Mouse (Mus musculus) embryonic facial prominence, embryonic 15.5 days (tissue): ENCODE results near the gene Alyref2. TPM values are rescaled to one million over a fixed set of nuclear protein-coding genes. Genes with fewer than 3 reads are reported as not detected.
A peak's percentile ranks its signal among the peaks of the same experiment; 100 is the strongest.

ENCODE experiments used
- ATAC-seq: fragments of 200-750 bp; cut with Nextera tagmentation; 2 replicates; pipeline ENCODE4 v1.8.0; 2017; ENCODE audit warnings: low read depth, moderate TSS enrichment; ENCODE audit not compliant: insufficient number of reproducible peaks, low FRiP score, low TSS enrichment
- H3K27ac ChIP-seq: fragments of 300-500 bp; sonication (generic); replicated peaks from 2 replicates; pipeline ENCODE4 v1.5.1; 2015; ENCODE audit warnings: mild to moderate bottlenecking, inconsistent platforms
- H3K27me3 ChIP-seq: fragments of 300-500 bp; sonication (generic); 2 replicates; pipeline ENCODE4 v1.6.1; 2015; ENCODE audit warnings: inconsistent platforms
- H3K36me3 ChIP-seq: fragments of 300-500 bp; sonication (generic); 2 replicates; pipeline ENCODE4 v1.6.1; 2015; ENCODE audit warnings: mild to moderate bottlenecking, inconsistent platforms
- H3K4me1 ChIP-seq: fragments of 300-500 bp; sonication (generic); 2 replicates; pipeline ENCODE4 v1.6.1; 2015; ENCODE audit warnings: inconsistent platforms
- H3K4me2 ChIP-seq: fragments of 300-500 bp; sonication (generic); replicated peaks from 2 replicates; pipeline ENCODE4 v1.6.1; 2015; ENCODE audit warnings: mild to moderate bottlenecking, inconsistent platforms
- H3K4me3 ChIP-seq: fragments of 300-500 bp; sonication (generic); replicated peaks from 2 replicates; pipeline ENCODE4 v1.5.1; 2015; ENCODE audit warnings: mild to moderate bottlenecking, inconsistent platforms
- H3K9ac ChIP-seq: fragments of 300-500 bp; sonication (generic); 2 replicates; pipeline ENCODE4 v1.6.1; 2015; ENCODE audit warnings: inconsistent platforms
- H3K9me3 ChIP-seq: fragments of 300-500 bp; sonication (generic); replicated peaks from 2 replicates; pipeline ENCODE4 v1.6.1; 2016; ENCODE audit warnings: inconsistent platforms
- WGBS: fragments of 180-500 bp; shearing (Covaris S2); methylation state at CpG from one replicate; pipeline ENCODE4 v1.1.7; 2015; 5-methylcytosine and 5-hydroxymethylcytosine counted together
- polyA plus RNA-seq: library from polyadenylated mRNA; unstranded; fragments of >200 nt; fragmentation: Nextera tagmentation; extraction: Ambion mirVana; gene quantifications from 2 replicates; pipeline ENCODE4 v1.2.1, GENCODE M21; 2015

Alyref2 gene
- polyA plus RNA-seq, 1 experiment from 2014 or later, result 16.8 TPM

GRCm38 (mm10) chr1:171501636-171502080 lies 1.6 kb upstream of the Alyref2 start:
- Histone ChIP-seq H3K9ac (no peak overlapping the region), H3K4me3 (peak overlapping the region; percentile 15; the same call in 1 of the 2 replicates), H3K36me3 (no peaks in the 10 kb centered on the region), H3K4me1 (peaks cover 4% of the 10 kb centered on the region; the same call in 1 of the 2 replicates), H3K4me2 (peak overlapping the region; percentile 42), H3K9me3 (no peaks in the 10 kb centered on the region), H3K27ac (peak overlapping the region; percentile 98), H3K27me3 (no peaks in the 10 kb centered on the region)
- no peak for ATAC-seq
- WGBS, result 5% methylated on average over 5 of the region's 5 CpGs

- H3K27ac ChIP-seq, result peak overlapping the region; percentile 98
- ATAC-seq, result peak; percentile 84
- peak overlapping the region; percentile 70 for H3K4me3 ChIP-seq
- H3K9ac ChIP-seq, result no peak overlapping the region
- no peaks in the 10 kb centered on the region for H3K36me3 ChIP-seq
- WGBS, result under 1% methylated on average over 14 of the region's 14 CpGs
- H3K4me2 ChIP-seq, result peak overlapping the region; percentile 76
- no peaks in the 10 kb centered on the region for H3K9me3 ChIP-seq
- H3K27me3 ChIP-seq, result no peaks in the 10 kb centered on the region
- peaks cover 4% of the 10 kb centered on the region; the same call in 1 of the 2 replicates for H3K4me1 ChIP-seq
These were observed 659 bp upstream of the Alyref2 start for GRCm38 (mm10) chr1:171502388-171503249.

GRCm38 (mm10) chr1:171503592-171504291 lies 464 bp downstream of the Alyref2 start:
- Histone ChIP-seq H3K4me1 (peaks cover 4% of the 10 kb centered on the region; the same call in 1 of the 2 replicates), H3K4me3 (peak overlapping the region; percentile 70), H3K9ac (peak overlapping the region; percentile 74), H3K4me2 (peak overlapping the region; percentile 76), H3K27me3 (no peaks in the 10 kb centered on the region), H3K9me3 (no peaks in the 10 kb centered on the region), H3K27ac (peak overlapping the region; percentile 98), H3K36me3 (no peaks in the 10 kb centered on the region)
- under 1% methylated on average over 53 of the region's 53 CpGs for WGBS
- peak; percentile 44 for ATAC-seq

DNA sequence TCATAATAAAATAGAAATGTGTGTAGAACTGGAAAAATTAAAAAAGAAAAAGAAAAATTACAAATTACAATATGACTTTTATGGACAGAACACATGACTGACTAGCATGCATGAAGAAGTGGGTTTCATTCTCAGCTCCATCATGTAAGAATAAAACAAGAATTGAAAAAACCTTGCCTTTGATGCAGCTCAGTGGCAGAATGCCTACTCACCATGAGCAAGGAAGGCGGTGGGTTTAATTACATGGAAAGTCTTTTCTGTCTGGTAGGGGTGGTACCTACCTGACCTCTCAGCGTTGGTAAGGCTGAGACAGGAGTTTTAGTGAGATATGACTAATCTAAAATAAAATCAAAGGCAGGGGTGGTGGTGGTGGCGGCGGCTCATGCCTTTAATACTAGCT lies 1.3 kb downstream of the Alyref2 start:
- no peaks in the 10 kb centered on the region for H3K9me3 ChIP-seq
- H3K36me3 ChIP-seq, result no peaks in the 10 kb centered on the region
- no peak overlapping the region for H3K9ac ChIP-seq
- no peak overlapping the region for H3K27ac ChIP-seq
- H3K4me2 ChIP-seq, result peak overlapping the region; percentile 27
- H3K4me3 ChIP-seq, result peak overlapping the region; percentile 8
- ATAC-seq, result no peak
- peaks cover 4% of the 10 kb centered on the region; the same call in 1 of the 2 replicates for H3K4me1 ChIP-seq
- H3K27me3 ChIP-seq, result no peaks in the 10 kb centered on the region
- WGBS, result 70% methylated on average over 4 of the region's 4 CpGs

GRCm38 (mm10) chr1:171513234-171513633 lies 10.0 kb downstream of the Alyref2 start:
- ATAC-seq, result no peak
- Histone ChIP-seq H3K27me3 (no peaks in the 10 kb centered on the region), H3K4me3 (no peak overlapping the region), H3K4me2 (no peak overlapping the region), H3K27ac (no peak overlapping the region), H3K9ac (no peak overlapping the region), H3K9me3 (no peaks in the 10 kb centered on the region), H3K4me1 (no peaks in the 10 kb centered on the region), H3K36me3 (no peaks in the 10 kb centered on the region)
- 81% methylated on average over 2 of the region's 2 CpGs for WGBS

- H3K4me3 ChIP-seq, result no peak overlapping the region
- no peaks in the 10 kb centered on the region for H3K36me3 ChIP-seq
- no peak overlapping the region for H3K27ac ChIP-seq
- H3K9me3 ChIP-seq, result no peaks in the 10 kb centered on the region
- H3K4me1 ChIP-seq, result no peaks in the 10 kb centered on the region
- no peak for ATAC-seq
- no peak overlapping the region for H3K9ac ChIP-seq
- H3K27me3 ChIP-seq, result no peaks in the 10 kb centered on the region
- H3K4me2 ChIP-seq, result no peak overlapping the region
- 91% methylated on average over 1 of the region's 1 CpGs for WGBS
These were observed 10.5 kb downstream of the Alyref2 start for GRCm38 (mm10) chr1:171513760-171514159.

DNA sequence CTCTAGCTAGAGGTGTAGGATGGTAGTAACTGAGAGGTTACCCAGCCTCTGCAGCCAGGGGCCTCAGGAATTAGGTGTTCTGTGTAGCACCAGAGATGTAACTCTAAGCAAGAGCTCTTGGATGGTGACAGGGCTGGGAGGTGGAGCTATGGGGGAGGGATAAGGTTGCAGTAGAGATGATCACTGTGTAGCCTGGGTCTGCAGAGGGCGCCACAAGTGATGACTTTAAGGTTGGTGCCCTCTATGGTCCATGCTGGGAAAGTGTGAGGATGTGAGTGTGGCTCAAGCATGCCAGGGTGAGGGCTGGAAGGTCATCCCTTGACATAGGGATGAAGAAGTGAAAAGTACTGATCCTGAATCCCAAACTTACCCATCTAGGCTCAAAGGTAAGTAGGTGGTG lies 11.8 kb downstream of the Alyref2 start:
- H3K9me3 ChIP-seq, result no peaks in the 10 kb centered on the region
- no peak overlapping the region for H3K27ac ChIP-seq
- H3K27me3 ChIP-seq, result no peaks in the 10 kb centered on the region
- H3K9ac ChIP-seq, result no peak overlapping the region
- H3K4me2 ChIP-seq, result no peak overlapping the region
- no peak for ATAC-seq
- WGBS, result 20% methylated on average over 1 of the region's 1 CpGs
- H3K4me3 ChIP-seq, result no peak overlapping the region
- H3K36me3 ChIP-seq, result no peaks in the 10 kb centered on the region
- H3K4me1 ChIP-seq, result no peaks in the 10 kb centered on the region

DNA sequence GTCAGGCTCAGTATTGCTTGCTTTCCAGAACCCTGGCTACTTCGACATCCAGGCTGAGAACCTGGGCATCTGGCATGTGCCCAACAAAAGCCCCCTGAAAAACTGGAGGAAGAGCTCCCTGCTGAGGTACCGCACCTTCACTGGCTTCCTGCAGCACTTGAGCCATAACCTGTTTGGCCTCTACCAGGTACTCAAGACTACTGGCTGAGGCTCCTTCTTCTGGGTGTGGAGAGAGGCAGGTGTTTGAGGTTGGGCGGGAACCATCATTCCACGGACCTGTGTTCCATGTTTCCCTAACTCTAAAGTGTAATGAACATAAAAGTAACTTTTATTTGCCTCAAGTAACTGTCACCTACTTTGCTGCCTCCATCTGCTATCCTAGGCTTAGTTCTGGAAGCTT lies 12.3 kb downstream of the Alyref2 start:
- Histone ChIP-seq H3K9ac (no peak overlapping the region), H3K27me3 (no peaks in the 10 kb centered on the region), H3K4me3 (no peak overlapping the region), H3K4me2 (no peak overlapping the region), H3K9me3 (no peaks in the 10 kb centered on the region), H3K27ac (no peak overlapping the region), H3K4me1 (no peaks in the 10 kb centered on the region), H3K36me3 (no peaks in the 10 kb centered on the region)
- 88% methylated on average over 4 of the region's 4 CpGs for WGBS
- no peak for ATAC-seq

- no peak overlapping the region for H3K4me3 ChIP-seq
- H3K27me3 ChIP-seq, result no peaks in the 10 kb centered on the region
- no peak for ATAC-seq
- H3K4me1 ChIP-seq, result no peaks in the 10 kb centered on the region
- no peak overlapping the region for H3K27ac ChIP-seq
- no peak overlapping the region for H3K4me2 ChIP-seq
- no peak overlapping the region for H3K9ac ChIP-seq
- WGBS, result 94% methylated on average over 4 of the region's 4 CpGs
- H3K9me3 ChIP-seq, result no peaks in the 10 kb centered on the region
- no peaks in the 10 kb centered on the region for H3K36me3 ChIP-seq
These were observed 28.1 kb downstream of the Alyref2 start for GRCm38 (mm10) chr1:171531367-171531766.

GRCm38 (mm10) chr1:171532830-171533229 lies 29.6 kb downstream of the Alyref2 start:
- Histone ChIP-seq H3K27me3 (no peaks in the 10 kb centered on the region), H3K4me3 (no peak overlapping the region), H3K36me3 (no peaks in the 10 kb centered on the region), H3K9ac (no peak overlapping the region), H3K9me3 (no peaks in the 10 kb centered on the region), H3K4me1 (no peaks in the 10 kb centered on the region), H3K4me2 (no peak overlapping the region), H3K27ac (no peak overlapping the region)
- ATAC-seq, result no peak
- WGBS, result 63% methylated on average over 2 of the region's 2 CpGs

DNA sequence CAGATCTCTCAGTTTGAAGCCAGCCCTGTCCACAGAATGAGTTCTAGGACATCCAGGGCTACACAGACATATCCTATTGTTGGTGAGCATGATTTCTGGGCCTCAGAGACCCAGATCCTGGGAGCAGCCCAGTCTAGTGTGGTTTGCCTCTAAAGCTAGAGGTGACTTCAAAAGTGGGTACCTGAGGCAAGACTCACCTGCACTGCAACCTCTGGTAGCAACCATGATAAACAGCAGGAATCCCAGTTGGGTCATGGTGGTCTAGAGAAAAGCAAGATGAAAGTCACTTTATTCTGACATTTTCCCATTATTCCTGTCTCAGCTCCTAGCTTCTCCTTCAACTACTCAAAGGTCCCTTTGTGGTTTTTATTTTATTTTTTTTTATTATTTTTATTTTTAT lies 31.3 kb downstream of the Alyref2 start:
- no peaks in the 10 kb centered on the region for H3K4me1 ChIP-seq
- no peak overlapping the region for H3K27ac ChIP-seq
- no peak for ATAC-seq
- H3K4me3 ChIP-seq, result no peak overlapping the region
- H3K4me2 ChIP-seq, result no peak overlapping the region
- H3K9me3 ChIP-seq, result no peaks in the 10 kb centered on the region
- H3K9ac ChIP-seq, result no peak overlapping the region
- H3K27me3 ChIP-seq, result no peaks in the 10 kb centered on the region
- no peaks in the 10 kb centered on the region for H3K36me3 ChIP-seq
